Mouse (Mus musculus) spleen, adult 12 weeks (tissue): Measurements from ENCODE around the gene Klhdc10.
"Not testable (repeated sequence)": the region's sequence is repeated elsewhere in the genome, so short reads cannot be mapped to it uniquely, and the experiment has no call there.

Source experiments
- DNase-seq: peaks from one replicate; pipeline ENCODE4 v3.0.0; 2022; ENCODE audit warnings: low spot score

Gene Klhdc10

DNA sequence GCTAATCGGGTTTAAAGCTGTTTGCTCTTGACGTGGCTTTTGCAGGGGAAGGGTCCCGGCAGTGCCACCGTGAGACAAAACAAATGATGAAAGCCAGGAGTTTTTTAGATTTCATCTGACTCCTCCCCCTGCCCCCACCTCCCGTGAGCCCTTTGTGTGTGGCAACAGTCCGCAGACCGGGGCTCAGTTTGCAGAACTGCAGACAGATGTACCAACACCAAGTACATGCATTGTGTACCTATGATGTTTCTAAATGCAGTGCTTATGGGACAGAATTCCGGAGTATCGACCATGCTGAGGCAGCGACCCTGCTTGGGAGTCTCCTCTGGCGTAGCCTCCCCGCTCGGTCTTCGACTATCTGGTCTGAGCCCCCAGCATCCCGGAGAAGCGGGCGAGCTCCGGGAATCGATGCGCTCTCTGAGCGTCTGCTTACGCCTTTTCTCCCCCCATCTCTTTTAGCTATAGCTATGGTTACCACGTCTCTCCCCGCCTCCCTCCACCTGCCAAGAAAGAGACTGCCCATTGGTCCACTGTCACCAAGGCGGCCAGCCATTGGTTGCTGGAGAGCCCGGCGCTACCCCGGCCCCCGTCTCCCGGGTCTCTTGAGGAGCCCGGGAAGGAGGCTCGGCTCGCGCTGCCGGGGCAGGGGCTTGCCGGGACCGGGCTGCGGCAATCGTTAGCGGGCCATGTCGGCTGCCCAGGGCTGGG lies at the start of gene Klhdc10:
Gene Klhdc10, plus strand, starts transcription at position 561 of the 708 bp plus-strand sequence.
- peak; percentile 99 for DNase-seq

DNA sequence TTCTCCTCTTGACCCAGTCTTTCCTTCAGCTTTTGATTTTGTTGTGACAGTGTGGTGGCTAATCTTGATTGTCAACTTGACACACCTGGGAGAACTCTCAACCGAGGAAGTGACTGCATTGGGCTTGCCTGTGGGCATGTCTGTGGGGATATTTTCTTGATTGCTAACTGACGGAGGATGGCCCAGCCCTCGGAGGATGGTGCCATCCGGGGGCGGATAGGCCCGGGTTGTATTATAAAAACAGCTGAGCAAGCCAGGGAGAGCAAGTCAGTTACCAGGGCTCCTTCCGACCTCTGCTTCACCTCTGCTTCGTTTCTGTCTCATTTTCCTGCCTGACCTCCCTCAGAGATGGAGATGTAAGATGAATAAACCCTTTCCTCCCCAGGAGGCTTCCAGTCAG lies 48.9 kb upstream of the Klhdc10 start:
- no peak for DNase-seq

DNA sequence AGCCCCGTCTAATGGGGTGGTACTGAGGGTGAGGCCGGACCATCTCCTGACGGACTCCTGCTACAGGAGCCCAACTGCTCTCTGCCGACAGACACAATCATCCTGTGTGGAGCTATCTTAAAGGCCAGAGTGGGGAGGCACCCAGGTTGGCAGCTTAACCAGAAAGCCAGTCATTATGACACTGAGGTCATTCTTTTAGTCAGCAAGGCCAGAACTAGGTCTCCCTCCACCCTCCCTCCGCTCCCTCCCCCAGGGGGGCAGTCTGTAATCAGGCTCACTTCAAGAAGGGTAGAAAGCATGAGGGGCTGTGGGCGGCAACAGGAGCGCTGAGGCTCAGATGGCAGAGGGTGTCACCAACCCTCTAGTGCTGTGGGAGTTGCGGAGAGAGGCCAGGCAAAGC lies 48.0 kb upstream of the Klhdc10 start:
- DNase-seq: no peak

GRCm38 (mm10) chr6:30354760-30355159 lies 46.9 kb upstream of the Klhdc10 start:
- no peak for DNase-seq

DNA sequence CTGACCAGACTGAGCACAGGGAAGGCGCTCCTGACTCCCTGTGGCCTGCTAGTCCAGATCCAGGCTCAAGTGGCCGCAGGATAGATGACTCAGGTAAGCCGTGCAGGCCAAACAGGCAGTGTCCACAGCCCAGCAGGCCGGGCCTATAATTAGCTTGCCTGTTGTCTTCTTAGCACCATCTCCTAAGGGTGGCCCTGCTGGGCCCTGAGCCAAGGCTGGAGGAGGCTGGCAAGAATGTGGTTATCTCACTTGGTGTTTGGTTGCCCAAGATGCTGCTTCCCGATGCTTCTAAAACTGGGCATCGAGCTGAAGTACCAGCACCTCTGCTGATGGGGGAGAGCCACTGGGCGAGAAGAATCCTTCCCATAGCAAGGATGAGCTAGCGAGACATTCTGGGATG lies 46.0 kb upstream of the Klhdc10 start:
- peak; percentile 56 for DNase-seq

DNA sequence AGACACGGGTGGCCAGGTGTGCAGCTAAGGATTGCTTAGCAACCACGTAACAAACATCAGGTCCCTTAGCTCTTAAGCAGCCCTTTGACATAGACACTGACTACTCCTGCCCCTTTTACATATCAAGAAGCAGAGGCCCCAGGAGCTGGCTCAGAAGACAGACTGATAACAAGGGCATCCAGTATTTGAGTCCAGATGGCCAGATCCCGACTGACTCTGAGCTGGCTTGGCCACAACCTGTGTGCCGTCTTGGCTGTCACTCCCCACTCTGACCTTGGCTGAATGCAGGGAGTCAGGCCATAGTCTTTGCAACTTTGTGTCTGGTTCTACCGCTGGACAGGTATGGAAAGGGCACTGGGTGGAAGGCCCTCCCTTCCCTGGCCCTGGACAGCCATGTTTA lies 45.5 kb upstream of the Klhdc10 start:
- DNase-seq: no peak

DNA sequence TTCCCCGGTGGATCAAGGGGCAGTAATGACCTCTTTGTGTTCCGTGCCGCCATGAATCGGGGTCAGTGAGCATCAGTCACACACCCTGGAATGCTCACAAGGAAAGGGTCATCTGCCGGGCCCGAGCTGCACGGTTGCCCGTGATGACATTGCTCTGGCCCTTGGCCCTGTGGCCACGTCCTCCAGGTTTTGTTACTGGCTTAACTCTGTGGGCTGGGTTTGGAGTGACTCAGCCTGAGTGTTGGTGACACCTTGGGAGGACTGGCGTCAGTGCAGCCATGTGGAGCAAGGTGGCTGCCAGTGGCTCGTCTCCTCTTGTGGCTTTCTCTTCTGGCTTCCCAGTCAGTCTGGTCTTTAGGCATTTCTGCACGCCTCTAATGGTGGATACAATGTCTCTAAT lies 45.0 kb upstream of the Klhdc10 start:
- no peak for DNase-seq

DNA sequence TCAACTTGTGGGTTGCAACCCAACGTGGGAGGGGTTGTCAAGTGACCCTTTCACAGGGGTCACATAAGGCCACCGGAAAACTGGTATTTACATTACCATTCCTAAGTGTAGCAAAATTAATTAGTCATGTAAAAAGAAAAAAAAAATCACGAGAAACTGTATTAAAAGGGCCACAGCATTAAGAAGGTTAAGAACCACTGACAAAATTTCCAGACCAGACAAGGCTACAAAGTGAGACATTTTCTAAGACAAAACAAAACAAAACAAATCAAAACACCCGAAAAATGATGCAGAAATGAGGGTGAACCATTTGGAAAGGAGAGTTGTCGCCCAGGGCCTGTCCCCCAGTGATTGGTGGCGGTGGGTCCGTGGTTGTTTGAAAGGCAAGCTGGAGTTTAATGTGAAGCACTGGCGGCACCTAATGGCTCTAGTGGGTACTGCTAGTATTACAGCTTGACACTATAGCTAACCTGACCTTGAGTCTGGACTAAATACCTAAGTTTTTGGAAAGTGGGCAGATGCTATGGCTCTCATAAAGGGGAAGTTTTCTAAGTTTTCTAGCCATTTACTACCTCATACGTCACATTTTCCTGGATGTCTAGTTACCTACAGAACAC lies 44.0 kb upstream of the Klhdc10 start:
- DNase-seq: peak; percentile 70

DNA sequence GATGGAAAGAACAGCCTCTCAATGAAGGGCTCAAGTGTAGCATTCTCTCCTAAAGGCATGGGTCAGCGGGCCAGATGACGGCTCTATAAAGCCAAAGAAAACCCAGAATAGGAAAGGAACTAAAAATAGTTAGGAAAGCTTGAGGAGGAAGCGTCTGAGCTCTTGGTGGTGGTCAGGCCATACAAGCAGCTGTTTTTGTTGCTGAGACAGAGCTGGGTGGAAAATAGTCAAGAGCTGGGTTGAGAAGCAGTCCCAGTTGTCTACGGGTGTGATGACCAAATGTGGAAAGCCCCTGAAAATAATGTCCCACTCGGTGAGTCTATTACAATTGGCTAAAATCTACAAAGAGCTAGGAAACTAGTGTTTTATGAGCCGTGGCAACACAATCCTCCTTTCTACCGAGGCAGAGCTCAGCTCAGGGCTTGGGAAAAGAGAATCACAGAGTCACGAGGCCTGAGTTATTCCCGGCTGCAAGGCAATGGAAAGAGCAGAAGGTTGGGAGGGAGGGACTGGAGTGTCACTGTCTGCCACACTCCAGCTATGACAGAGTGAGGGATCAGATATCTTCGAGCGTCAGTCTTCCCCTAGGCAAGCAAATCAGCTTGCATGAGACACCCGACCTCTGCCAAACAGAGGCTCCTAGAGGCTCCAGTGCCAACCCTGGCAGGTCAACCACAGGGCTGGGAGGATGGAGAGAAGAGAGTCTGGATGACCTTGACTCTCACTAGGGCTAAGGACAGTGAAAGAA lies 41.7 kb upstream of the Klhdc10 start:
- DNase-seq: no peak

DNA sequence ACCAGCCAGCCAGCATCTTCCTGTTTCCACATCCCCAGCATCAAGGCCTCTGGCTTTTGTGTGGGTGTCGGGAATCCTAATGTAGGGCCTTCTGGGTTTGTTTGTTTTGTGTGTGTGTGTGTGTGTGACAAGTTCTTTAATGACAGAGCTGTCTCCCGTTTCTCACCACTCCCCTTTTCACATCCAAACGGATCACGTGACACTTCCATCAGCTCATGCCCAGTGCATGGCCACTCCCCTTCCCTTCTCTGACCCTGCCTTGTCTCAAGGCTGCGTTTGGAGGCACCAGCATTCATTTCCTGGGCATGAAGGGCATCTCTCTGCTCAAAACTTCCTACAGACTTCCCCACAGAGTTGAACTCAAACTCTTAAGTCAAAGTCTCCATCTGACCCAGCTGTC lies 37.9 kb upstream of the Klhdc10 start:
- DNase-seq: no peak

- DNase-seq: no peak
Measured at GRCm38 (mm10) chr6:30369291-30369690, 32.4 kb upstream of the Klhdc10 start.

GRCm38 (mm10) chr6:30372627-30373369 lies 28.9 kb upstream of the Klhdc10 start:
- no peak for DNase-seq

DNA sequence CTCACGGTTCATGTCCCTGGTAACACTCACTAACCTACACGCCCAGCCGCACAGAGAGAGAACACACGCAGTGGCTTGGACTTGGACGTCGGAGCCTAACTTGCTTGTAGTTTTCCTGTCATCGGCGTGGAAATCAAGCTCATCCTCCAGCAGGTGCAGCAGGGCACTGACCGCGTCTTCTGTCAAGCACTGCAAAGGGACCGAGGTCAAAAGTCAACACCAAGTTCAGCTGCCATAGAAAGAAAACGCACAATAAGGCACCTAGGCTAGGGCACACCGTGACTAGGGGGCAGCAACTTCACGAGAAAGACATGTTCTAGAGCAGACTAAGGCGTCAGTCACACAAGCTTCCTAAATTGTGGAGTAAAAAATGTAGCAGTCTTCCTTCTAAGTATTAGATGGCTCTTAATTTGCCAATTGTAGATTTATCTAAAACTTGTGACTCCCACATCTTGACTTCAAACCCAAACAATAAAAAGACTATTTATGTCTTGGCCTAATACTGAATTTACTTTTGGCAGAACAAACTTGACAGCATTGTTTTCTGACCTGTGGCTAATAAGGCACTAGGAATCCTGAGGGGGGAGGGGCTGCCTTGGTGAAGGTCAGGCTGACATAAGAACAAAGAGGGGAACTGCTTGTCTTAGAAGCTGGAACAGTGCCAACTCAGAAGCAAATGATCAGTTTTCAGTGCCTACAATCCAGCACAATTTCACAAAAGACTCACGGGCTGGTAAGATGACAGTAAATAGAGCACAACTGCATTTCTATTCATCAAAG lies 26.7 kb upstream of the Klhdc10 start:
- DNase-seq: no peak

- DNase-seq: no peak
Measured at GRCm38 (mm10) chr6:30375791-30376190, 25.9 kb upstream of the Klhdc10 start.

GRCm38 (mm10) chr6:30381116-30381515 lies 20.6 kb upstream of the Klhdc10 start:
- no peak for DNase-seq

DNA sequence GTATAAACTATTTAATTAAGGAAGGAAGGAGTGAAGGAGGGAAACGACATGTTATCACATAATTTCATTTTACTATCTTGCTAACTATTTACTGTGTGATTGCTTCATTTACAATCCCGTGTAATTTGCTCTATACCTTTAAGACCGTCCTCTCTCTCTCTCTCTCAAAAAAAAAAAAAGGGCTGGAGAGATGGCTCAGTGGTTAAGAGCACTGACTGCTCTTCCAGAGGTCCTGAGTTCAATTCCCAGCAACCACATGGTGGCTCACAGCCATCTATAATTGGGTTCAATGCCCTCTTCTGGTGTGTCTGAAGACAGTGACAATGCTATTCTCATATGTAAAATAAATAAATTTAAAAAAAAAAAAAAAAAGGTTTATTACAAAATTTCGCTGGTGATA lies 11.4 kb upstream of the Klhdc10 start:
- not testable (repeated sequence) for DNase-seq

DNA sequence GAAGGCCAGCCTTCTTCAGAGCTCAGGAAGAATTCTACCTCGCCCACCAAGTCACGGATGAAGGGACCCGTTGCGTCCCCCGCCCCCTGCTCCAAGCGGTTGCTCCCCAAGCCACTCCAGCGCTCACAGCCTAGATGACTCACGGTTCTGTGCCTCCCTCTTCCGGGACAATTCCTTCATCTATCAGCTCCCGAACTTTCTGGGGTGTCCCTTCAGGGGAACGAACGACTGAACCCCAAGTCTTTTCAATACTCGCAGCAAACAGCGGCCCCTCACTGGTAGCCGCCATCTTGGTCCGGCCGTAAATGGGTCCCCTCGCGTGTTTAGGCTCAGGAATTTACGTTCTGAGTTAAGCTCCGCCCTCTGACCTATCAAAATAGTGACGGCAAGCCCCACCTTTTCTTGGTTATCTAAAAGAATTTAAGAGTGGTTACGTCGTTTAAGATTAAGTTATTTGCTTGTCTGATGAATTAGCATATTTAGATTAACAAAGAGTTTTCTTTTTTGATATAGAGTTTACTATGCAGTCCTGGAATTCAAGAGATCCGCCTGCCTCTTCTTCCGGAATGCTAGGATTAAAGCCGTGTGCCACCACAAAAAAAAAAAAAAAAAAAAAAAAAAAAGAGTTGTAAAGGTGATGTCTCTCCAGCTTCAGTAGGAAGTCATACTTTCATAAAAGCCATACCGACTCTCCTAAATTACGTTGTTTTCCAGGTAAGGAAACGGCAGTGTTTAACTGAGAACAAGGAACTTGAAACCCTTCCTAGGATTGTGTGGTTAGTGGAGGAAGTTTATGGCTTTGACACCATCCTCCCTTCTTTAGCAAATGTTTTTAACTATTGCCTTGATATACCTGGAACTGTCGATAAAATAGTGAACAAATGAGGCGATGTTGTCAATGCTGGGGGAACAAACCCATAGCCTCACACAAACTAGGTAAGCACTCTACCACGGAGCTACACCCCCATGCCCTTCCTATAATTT lies 10.7 kb upstream of the Klhdc10 start, which contains the start of gene Zc3hc1:
Gene Zc3hc1, minus strand, starts transcription at position 315 of the 984 bp plus-strand sequence.
- peak; percentile 71 for DNase-seq

- DNase-seq: no peak
Measured at GRCm38 (mm10) chr6:30391996-30392395, 9.7 kb upstream of the Klhdc10 start.

DNA sequence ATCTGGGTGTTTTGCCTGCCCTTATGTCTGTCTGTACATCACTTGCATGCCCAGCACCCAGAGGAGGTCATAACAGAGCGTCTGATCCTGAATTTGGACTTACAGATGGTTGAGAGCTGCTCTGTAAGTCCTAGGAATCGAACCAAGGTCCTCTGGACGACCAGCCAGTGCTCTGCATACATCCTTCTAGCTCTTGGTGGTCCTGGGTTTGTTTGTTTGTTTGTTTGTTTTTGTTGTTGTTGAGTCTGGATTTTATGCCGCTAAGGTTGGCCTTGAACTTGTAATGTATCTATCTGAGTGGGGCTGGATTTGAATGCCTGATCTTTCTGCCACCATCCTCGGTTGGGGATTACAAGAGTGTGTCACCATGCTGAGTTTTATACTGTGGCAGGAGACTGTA lies 1.5 kb upstream of the Klhdc10 start:
- no peak for DNase-seq

- DNase-seq: no peak
Measured at GRCm38 (mm10) chr6:30400716-30401115, 952 bp upstream of the Klhdc10 start.
